Mouse (Mus musculus): ENCODE measurements at regions not wholly inside any gene's neighbourhood (a gene's known extent, or its start where the extent isn't known, plus 50 kb on each side); places are given as distances from the start of the nearest gene placed in this dataset.
"Not testable (repeated sequence)": the region's sequence is repeated elsewhere in the genome, so short reads cannot be mapped to it uniquely, and the experiment has no call there.

- DNase-seq (ENCODE audit: low spot score in 2 of 2), result peak; percentile 8 to 40
These were observed 98.6 kb upstream of the Cpsf6 start for GRCm38 (mm10) chr10:117478202-117478930.

DNA sequence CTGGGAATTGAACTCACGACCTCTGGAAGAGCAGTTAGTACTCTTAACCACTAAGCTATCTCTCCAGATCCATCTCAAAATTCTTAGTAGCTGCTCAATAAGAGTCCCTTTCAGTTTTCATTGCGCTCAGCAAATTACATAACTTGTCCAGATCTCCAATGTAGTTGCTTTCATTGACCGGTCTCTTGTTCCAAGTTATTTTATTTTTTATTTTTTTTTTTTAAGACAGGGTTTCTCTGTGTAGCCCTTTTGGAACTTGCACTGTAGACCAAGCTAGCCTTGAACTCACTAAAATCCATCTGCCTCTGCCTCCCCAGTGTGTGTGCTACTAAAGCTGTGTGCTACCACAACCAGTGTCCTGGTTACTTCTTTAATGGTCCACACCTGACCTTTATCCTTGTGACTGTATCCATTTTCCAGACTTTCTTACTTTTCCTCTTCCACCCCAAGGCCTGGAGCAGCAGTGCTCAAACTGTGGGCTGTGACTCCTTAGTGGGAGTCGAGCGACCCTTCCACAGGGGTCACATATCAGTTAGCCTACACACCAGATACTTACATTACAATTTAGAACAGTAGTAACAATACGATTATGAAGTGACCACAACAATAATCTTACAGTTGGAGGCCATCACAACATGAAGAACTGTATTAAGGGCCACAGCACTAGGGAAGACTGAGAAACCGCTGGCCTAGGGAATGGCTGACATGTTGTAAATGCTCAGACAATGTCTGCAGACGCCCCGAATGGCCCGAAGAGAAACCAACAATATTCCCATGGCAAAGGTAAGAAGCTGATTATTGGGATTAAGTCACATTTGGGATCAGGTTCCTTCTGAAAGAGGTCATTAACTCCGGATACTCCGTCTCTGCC, 97.8 kb upstream of the Cpsf6 start:
- DNase-seq (ENCODE audit: low spot score in 2 of 2), result no peak

DNA sequence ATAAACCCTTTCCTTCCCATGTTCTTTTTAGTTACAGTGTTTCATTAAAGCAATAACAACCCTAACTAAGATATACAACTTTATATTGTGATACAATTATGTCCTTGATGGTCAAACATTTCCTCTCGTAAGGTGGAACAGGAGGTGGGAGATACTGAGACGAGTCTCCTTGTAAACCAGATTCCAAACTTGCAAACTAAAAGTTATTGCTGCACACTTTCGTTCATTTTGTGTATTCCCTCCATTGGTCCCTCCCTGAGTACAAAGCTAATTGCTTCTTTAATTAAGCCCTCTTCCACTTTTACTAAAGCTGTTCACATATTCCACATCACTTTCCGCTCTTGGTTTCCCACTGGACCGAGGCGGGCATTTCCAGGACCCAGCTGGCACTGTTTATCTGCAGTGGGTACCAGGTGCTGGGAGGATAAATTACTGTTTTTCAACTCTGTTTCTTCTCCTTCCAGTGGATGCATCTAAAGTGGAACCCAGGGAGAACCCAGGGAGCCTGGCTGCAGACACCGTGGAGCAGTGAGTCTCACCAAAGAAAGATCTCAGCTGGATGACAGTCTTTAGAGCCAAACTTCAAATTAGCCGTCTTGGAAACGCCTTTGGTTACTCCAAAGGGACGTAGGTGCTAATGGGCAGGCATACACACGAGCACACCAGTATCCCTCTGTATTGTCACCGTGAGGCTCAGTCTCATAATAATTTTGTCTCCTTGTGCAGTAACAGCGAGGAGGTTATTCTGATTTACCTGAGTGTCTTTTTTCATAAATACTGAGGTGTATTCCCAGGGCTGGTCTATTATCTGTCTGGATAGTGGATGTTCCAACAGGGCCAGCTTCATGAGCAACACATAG, 95.5 kb upstream of the Cpsf6 start:
- no peak for DNase-seq (ENCODE audit: low spot score in 2 of 2)

- DNase-seq (ENCODE audit: low spot score in 2 of 2), result no peak
These were observed 94.7 kb upstream of the Cpsf6 start for GRCm38 (mm10) chr10:117474351-117475085.

GRCm38 (mm10) chr10:117473471-117473870, 93.7 kb upstream of the Cpsf6 start:
- no peak for DNase-seq (ENCODE audit: low spot score in 2 of 2)

GRCm38 (mm10) chr10:117472568-117472930, 92.7 kb upstream of the Cpsf6 start:
- no peak for DNase-seq (ENCODE audit: low spot score in 2 of 2)

GRCm38 (mm10) chr10:117471818-117472567, 92.2 kb upstream of the Cpsf6 start:
- DNase-seq (ENCODE audit: low spot score in 2 of 2), result no peak

DNA sequence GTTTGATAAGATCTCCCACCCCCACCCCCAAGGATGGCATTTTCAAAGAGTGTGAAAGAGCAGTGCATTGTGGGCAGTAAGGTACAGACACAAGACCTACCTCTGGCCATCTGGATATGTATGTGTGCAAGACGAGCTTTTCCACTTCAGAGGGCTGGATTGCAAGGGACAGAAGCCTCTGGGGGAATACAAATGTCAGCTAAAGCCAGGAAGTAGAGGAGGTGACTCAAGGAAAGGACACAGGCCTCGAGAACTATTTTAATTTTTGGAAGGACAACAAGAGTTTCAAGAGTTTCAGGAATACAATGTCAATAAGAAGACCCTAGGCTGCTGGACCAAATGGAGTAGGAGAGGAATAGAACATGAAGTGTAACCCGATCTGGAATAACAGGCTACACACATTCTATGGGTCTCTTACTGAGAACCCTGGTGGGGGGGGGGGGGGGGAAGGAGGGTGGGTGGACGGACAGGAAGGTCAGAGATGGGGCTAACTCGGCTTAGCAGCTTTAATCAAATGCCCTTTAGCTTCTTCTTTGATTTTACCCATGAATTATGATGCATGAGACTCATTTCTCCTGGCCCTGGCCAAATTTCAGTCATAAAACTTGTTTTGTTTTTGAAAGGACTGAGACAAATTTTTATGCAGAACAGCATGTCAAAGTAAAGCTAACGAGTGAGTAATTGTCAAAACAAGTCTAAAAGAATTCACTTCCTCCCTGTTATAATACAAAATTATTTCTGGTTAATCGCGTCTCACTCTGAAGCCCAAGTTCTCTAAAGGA, 91.4 kb upstream of the Cpsf6 start:
- DNase-seq (ENCODE audit: low spot score in 2 of 2), result no peak

DNA sequence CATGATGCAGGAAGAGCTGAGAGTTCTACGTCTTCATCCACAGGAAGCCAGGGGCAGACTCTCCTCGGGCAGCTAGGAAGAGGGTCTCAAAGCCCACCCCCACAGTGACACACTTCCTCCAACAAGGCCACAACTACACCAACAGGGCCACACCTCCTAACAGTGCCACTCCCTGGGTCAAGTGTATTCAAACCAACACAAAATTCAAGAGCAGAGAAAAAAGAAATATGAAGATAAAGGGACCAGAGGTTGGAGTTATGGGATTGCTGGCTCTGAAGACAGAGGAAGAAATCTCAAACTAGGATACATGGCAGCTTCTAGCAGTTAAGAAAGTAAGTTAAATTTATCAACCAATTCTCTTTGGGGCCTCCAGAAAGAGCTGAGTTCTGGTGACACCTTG, 90.7 kb upstream of the Cpsf6 start:
- no peak for DNase-seq (ENCODE audit: low spot score in 2 of 2)

GRCm38 (mm10) chr10:117469573-117470090, 89.8 kb upstream of the Cpsf6 start:
- DNase-seq (ENCODE audit: low spot score in 2 of 2), result no peak

DNA sequence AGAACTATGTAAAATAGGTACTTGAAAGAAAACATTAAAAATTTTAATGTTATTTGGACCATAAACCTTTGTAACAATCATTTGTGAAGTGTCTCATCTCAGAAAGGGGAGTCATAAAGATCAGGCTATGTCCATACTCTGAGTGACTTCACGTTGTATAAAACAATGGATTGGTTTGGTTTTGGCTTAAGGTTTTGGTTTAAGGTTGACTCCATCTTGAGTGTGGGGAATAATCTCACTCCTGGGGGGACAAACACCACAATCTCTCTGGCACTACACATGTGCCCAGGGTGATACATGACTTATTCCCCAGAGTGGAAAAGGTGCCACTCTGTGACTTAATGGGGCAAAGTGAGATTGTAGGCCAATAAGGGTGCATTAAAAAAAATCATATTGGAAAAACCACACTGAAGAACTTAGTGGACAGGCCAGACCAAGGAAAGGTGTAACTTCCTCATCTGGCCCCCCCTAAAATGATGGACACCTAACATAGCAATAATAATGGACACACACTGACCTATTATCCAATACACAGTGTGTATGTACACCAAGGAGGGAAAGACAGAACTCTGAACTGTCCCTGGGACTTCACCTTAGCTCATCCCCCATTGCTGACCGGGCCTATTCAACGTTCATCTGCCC, 89.2 kb upstream of the Cpsf6 start:
- no peak for DNase-seq (ENCODE audit: low spot score in 2 of 2)

DNA sequence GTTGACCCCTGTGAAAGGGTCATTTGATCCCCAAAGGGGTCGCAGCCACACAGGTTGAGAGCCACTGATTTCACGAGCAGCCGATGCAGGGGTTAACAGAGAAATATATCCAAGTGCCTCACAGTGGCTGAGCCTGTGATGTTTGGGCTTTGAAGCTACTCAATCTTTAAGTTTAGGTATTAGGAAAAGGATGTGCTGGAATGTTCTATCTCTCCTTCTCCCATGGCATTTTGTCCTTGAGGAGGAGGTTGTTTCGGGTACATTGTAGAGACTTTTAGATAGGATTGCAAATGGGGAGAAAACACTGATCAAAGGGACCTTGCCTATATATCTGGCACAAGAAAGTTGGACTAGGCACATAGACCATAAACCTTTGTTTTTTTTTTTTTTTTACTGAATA, 88.6 kb upstream of the Cpsf6 start:
- DNase-seq (ENCODE audit: low spot score in 2 of 2), result no peak

DNA sequence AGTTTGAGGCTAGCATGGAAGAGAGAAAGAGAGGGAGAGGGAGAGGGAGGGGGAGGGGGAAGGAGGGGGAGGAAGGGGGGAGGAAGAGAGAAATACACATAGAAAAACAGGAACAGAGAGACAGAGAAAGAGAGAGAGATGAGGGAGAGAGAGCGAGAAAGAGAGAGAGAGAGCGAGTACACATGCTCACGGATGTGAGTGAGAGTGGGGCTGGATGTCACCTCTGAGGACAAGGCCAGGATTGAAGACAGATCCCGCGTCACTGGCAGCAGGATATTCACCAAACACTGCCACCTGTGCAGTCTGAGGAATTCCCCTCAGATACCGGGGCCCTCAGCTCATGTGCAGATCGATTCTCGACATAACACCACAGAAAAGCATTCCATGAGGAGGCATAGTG, 87.3 kb upstream of the Cpsf6 start:
- no peak for DNase-seq (ENCODE audit: low spot score in 2 of 2)

DNA sequence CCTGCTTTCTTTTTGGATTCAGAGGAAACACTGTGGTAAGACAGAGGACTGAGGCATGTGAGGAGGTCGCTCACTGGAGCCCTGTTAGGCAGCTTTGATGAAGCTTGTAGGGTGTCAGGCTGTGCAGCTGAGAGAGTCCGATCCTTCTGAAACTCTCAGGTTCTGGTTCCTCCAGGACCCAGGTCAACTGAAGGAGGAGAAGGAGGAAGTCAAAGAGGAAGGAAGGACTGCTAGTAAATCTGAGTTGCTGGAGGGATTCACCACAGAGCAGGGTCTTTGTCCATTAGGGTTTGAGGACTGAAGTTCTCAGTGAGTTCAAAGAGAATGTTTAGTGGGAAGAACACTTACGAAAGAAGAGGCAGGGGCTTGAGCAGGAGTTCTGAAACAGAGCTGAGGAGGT, 86.6 kb upstream of the Cpsf6 start:
- DNase-seq (ENCODE audit: low spot score in 2 of 2), result no peak

DNA sequence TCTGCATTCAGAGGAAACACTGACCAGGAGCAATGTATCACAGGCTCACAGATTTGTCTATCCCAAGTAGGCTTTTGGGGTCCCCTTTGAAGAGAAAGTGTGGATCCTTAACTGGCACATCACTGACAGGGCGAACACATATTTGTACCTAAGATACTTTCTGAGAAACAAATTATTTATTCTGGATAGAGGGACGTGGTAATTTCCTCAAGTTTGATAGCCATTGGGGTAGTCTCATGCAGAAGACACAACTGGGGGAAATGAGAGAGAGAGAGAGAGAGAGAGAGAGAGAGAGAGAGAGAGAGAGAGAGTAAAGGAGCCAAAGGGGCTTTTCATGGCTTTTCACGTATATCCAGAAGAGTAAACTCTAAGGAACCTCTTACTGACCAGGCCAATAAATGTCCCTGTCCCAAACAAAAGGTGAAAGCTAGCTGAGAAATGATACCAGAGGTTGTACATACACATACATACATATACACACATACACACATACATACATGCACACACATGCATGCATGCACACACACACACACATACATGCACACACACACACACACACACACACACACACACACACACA, 85.9 kb upstream of the Cpsf6 start:
- DNase-seq (ENCODE audit: low spot score in 2 of 2), result no peak

DNA sequence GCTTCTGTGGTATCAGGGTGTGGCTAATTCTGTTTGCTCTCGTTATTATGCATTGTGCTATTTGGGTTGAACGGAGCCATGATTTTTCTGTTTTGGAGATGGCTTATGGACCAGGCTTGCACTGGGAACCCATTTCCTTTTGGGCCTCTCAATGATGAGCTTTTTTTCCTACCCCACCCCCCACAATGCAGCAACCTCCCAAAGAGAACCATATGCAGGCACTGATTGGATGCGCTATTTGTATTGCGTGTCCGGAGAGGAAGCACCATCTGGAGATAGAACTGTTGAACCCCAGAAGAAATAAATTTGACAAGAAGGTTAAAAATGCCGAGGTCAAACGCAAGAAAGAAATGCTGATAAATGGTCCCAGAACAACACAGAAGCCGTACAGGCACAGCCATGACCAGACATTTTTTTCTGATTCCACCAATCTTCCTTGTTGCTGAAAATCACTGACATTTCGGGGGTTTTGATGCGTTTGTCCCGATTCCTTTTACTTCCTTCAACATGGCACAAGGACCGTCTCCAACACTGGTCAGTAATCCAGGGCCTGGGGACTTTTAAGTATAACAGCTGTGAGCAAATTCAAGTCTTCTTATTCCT, 85.3 kb upstream of the Cpsf6 start:
- DNase-seq (ENCODE audit: low spot score in 2 of 2), result no peak

DNA sequence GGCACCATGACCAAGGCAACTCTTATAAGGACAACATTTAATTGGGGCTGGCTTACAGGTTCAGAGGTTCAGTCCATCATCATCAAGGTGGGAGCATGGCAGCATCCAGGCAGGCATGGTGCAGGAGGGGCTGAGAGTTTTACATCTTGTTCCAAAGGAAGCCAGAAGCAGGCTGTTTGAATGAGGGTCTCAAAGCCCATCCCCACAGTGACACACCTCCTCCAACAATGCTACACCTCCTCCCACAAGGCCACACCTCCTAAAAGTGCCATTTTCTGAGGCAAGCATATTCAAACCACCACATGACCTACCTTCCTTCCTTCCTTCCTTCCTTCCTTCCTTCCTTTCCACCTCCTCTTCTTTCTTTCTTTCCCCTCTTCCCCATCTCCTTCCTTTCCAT, 84.5 kb upstream of the Cpsf6 start:
- not testable (repeated sequence) for DNase-seq (ENCODE audit: low spot score in 2 of 2)

- no peak for DNase-seq (ENCODE audit: low spot score in 2 of 2)
These were observed 83.8 kb upstream of the Cpsf6 start for GRCm38 (mm10) chr10:117463636-117464035.

All from frontal cortex, postnatal 10 days (tissue).